Mouse (Mus musculus): ENCODE data around the gene Prdm2.

Gene Prdm2

DNA sequence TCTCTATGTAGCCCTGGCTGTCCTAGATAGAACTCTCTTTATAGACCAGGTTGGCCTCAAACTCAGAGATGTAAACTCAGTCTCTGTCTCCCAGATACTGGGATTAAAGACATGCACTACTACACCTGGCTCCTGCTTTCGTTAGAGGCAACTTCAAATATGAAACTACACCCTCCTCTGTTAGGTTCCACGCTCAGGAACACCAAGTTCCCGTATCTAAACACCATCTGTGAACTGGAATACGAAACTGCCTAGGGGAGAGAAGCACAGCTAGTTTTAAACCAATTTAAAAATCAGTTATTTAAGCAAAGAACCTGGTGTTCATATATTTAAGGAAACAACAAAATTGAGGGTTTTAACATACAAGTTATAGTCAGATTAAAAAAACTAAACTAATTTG lies 56.9 kb downstream of the Prdm2 start:
- in situ Hi-C loops (cut with MboI; ENCODE audit: low sequenced_read_pairs), result no loop called here

DNA sequence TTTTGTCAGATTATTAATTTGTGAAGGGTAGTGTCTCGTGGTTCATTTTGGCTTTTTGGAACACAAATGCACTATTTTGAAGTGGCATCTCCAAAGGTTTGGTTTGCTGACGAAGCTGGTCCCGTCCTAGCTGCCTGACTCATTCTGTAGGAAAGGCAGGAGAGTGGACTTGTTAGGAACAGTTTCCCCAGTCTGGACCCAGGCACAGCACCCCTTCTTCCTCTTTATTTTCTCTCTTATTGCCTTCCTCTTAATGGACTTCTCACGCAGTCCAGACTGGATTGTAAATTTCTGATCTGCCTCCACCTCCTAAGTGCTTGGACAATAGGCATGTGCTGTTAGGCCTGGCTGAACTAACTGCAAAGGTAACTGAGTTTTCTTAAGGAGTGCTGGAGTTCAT lies 57.8 kb downstream of the Prdm2 start:
- in situ Hi-C loops (cut with MboI; ENCODE audit: low sequenced_read_pairs), result no loop called here

DNA sequence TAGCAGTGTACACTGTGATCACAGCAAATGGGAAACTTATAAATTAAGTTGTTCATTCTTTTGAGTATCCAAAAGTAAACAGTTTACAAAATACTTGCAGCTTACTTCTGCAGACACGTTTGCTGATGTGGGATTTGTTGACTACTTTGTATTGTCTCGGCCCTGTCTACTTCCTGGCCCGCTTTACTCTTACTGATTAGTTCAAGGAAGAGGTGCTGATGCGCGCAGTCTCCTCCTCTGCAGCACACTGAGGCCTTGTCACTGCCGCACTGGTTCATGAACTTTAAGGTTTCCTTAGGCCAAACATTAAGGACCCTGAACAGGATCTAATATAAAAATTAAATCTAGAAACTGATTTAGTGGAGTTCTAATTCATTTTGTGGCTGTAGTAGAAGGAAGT lies 58.2 kb downstream of the Prdm2 start:
- in situ Hi-C loops (cut with MboI; ENCODE audit: low sequenced_read_pairs), result no loop called here

DNA sequence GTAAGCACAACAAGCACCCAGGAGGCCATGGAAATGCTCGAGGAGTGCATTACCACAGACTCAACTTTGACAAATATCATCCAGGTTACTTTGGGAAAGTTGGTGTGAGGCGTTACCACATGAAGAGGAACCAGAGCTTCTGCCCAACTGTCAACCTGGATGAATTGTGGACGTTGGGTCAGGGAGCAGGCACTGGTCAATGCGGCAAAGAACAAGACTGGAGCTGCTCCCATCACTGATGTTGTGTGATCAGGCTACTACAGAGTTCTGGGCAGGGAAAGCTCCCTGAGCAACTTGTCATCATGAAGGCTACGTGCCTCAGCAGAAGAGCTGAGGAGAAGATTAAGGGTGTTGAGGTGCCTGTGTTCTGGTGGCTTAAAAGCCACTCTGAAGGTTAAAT lies 60.2 kb downstream of the Prdm2 start:
- in situ Hi-C loops (cut with MboI; ENCODE audit: low sequenced_read_pairs), result no loop called here

DNA sequence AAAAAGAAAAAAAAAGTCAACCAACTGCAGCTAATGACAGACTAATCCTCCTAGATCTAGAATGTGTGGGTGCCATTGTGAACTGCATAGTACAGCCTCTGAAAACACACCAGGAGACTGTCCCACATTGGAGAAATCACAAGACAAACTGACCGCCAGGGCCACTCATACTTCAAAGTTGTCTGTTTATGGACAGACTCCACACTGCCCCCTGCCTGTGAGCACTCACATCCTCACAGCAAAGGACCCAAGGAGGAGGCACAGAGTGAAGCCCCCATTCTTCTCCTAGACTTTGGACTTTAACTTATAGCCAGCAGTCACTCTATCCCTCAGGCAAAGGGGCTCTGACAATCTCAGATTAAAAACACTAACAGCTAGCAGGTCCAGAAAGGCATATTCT lies 61.5 kb downstream of the Prdm2 start:
- in situ Hi-C loops (cut with MboI; ENCODE audit: low sequenced_read_pairs), result no loop called here

DNA sequence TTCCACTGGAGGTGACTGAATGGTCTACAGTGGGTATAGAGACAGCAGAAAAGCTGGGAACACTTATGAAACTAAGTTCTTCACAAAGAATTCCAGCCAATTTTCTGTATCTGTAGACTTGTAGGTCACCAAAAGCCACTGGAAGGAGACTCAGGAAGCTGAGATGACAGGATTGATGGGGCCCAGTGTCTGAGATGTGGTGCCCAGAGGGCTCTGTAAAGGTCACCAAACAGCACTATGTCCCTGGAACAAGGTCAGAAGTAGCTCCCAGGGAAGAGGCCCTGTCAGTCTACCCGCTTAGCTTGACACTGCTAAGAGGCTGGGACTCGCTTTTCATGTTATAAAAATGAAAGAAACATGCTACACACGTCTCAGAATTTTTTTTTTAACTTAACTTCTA lies 65.1 kb downstream of the Prdm2 start:
- in situ Hi-C loops (cut with MboI; ENCODE audit: low sequenced_read_pairs), result no loop called here

DNA sequence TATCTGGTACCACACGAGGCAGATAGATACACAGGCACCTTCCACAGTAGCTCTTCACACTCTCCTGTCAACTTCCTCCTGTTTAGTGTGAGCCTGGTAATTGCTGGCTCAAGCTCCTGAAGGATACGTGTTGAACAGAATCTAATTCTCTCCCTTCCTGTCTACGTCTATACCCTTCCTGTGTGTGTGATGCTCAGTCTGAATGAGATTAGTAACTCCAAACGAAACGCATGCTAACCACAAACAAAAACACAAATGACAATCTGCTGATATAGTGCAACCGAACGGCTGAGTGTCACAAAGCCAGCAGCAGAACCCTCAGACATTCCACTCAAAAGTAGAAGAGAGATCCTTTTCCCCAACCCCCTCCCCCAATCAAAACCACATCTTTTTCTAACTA lies 69.2 kb downstream of the Prdm2 start:
- in situ Hi-C loops (cut with MboI; ENCODE audit: low sequenced_read_pairs), result no loop called here

DNA sequence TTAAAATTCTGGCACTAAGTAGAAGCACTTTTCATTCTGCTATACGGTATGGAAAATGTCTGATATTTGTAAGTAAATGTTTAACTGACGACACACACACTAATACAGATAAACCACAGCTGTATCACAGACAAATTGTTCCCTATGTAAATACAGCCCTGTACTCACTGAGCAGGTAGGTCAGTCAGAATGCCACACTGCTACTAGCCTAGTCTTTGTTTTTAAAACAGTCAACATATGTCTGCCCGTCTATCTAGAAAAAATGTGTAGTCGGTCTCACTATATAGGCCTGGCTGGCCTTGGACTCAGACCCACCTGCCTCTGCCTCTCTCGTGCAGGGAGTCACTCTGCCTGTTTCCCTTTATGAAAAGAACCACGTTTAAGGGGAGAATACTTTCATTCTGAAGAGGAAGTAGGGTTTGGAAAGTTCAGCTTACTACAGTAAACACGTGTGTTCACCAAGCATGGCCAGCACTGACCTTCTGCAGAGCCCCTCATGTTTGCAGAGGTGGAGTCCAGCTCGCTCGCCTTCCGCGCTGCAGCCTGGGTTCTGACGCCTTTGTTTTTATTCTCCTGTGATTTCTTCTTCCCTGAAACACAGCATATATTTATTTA lies 71.0 kb downstream of the Prdm2 start:
- in situ Hi-C loops (cut with MboI; ENCODE audit: low sequenced_read_pairs), result no loop called here

DNA sequence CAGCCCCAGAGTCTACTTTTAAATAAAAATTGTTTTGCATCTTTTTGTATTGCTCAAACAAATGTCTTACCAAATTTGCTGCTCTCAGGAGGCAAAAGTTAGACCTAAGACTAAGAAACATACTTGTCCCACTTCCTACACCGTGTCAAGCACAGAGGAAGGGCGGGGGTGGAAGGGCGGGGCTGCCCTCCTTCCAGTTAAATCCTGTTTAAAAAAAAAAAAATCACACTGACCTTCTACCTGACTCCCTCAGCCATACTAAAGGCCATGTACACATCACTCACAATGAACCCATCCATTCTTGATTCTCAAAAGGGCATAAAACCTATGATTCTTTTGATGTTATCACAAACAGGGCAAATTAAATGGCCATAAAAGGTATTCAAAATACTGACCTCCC lies 71.9 kb downstream of the Prdm2 start:
- in situ Hi-C loops (cut with MboI; ENCODE audit: low sequenced_read_pairs), result no loop called here

DNA sequence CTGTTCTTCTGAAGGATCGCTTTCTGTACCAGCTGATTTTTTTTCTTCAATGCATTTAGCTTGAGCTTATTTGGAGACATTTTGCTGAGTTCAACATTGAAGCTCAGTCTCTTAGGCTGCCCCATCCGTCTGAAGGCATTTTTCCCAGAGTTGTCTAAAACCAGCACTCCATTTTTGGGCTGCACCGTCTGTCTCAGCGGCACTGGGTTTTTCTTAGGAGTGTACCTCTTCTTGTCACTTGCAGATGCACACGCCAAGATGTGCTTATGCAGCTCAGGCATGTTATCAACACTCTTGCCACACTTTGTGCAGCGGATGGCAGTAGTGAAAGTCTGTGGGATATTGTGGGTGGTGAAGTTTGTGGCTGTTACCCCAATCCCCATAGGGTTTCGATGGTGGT lies 80.4 kb downstream of the Prdm2 start:
- in situ Hi-C loops (cut with MboI; ENCODE audit: low sequenced_read_pairs), result no loop called here

DNA sequence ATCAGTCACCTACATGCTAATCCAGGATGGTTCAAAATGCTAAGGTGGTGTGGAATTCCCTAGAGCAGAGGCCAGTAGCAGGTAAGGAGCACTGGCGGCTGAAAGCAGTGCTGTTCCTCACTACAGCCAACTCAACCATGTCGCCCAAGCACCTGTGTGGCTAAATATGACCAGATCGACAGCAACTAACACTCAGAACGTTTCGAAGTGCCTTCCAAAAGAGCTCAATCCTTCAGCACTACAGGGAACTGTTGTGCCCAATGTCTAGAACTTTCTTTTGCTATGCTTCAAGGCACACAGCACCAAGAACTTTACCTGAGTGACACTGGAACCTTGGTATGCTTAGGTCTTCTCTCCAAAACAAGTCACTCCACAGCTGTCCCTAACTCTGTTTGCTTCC lies 82.4 kb downstream of the Prdm2 start:
- in situ Hi-C loops (cut with MboI; ENCODE audit: low sequenced_read_pairs), result no loop called here

DNA sequence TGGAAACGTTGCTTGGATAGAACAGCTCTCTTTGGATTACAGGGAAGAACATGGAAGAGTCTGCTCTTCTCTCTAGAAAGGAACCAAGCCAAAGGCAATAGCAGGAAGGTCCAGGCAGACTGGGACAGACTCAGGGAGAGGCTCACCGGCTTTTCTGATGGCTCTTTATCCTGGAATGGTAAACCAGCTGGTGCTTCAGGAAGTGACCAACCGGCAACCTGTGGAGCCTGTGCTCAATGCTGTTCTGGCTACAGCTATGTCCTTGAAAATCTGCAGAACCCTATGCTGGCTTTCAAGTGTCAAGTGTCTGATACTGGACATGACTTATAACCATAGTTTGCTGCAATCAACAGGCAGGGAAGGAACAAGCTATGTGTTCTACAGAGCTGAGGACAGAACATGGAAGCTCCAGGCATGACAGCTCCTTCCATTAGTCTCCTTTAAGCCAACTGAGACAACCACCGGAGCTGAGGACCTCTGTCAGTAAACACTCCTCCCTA lies 83.5 kb downstream of the Prdm2 start:
- in situ Hi-C loops (cut with MboI; ENCODE audit: low sequenced_read_pairs), result no loop called here

DNA sequence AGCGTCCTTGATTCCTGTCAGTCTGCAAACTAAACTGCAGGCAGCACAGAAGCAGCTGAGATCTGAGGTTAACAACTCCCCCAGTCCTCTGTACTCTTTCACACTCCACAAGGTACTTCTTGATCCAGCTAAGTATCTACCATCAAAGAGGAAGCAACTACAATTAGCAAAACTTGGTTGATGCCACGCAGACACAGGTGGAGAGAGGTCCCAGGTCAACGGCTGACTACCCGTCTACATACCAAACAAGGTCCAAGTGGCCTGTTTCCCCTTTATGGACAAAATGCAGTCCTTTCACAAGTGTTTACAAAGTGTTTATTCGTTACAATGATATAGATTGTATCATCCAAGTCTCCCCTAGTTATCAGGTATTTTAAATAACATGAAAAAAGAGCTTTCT lies 85.6 kb downstream of the Prdm2 start:
- in situ Hi-C loops (cut with MboI; ENCODE audit: low sequenced_read_pairs), result no loop called here

DNA sequence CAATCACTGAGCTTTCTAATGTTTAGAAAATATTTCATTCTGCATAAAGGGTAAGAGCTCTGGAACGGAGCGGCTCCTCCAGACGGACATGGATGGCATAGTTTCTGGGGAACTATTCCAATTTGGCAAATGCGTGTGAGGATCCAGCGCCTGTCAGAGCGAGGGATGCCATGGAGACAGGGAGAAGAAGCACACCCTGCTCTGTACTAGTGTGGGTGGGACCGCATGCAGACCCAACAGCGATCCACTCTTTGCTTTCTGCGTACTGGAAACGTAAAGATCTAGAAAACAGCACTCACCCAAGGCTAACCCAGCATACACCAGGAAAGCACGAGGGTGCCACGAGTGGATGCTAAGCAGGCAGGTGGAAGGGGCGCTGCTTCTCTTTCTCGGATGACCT lies 86.3 kb downstream of the Prdm2 start:
- in situ Hi-C loops (cut with MboI; ENCODE audit: low sequenced_read_pairs), result no loop called here

DNA sequence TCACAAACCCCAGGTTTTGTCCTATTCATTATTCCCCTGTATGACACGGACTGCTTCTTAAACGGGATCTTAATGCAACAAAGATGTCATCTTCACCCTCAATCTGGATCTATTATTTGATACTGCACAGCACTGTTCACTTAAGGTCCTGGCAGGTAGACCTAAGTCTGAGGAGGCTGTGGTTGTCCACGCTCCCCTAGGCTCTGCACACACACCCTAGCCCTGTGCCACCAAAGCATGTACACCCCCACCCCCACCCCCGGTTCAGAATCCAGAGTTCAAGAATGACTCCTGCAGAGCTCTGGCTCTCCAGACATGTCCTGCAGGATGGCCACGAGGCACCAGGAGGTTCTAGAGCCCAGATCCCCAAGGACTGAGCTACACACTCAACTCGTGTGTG lies 87.5 kb downstream of the Prdm2 start:
- in situ Hi-C loops (cut with MboI; ENCODE audit: low sequenced_read_pairs), result no loop called here

DNA sequence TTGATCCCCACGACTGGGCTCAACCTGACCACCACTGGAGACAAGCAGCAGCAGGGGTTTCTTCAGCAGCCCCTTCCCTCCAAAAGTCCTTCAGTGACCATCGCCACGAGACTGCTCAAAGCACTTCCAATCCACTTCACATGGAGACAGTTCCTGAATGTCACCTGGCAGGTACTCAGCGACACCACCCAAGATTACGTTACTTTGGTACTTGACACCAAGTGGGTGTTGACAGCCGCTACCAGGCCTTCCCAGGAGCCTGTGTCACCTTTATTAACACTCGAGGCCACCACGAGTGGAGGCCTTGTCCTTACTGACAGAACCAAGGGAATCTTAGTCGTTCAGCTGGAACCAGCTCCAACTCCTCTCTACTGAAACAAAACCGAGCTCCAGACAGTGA lies 89.8 kb downstream of the Prdm2 start:
- in situ Hi-C loops (cut with MboI; ENCODE audit: low sequenced_read_pairs), result no loop called here

DNA sequence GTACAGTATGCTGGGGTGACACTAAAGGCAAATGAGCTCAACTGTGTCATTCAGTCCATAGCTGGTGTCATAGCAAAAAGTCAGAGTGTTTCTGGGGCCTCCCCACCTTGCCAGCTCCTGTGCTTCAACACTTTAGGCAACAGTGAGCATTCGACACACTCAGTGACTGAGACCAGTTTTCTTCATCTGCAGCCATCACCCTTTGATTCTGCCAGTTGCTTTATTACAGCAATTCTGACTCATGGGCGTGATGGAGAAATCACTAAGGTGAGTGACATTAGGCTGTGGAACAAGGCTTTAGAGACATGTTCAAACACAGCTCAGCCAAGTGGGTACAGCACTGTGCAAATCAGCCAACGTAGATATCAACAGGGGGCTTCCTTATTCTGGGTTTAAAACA lies 91.6 kb downstream of the Prdm2 start:
- in situ Hi-C loops (cut with MboI; ENCODE audit: low sequenced_read_pairs), result no loop called here

DNA sequence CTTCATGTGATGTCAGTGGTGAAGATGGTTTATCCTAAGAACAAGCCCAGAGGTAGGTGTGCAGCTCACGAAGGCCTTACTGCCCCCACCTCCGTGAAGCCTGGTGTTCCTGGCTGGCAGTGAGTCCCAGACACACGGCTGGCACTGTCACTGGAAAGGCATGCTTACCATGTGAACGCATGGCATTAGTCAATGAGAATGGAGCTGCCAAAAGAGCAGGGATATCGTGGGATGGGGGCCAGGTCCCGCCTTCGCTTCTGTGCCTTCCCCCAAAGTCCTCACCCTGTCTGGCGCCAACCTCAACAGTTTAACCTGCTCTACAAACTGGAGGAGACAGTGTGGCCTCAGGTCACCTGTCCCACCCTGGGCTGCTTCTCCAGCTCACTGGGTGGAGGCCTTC lies 92.8 kb downstream of the Prdm2 start:
- in situ Hi-C loops (cut with MboI; ENCODE audit: low sequenced_read_pairs), result no loop called here

DNA sequence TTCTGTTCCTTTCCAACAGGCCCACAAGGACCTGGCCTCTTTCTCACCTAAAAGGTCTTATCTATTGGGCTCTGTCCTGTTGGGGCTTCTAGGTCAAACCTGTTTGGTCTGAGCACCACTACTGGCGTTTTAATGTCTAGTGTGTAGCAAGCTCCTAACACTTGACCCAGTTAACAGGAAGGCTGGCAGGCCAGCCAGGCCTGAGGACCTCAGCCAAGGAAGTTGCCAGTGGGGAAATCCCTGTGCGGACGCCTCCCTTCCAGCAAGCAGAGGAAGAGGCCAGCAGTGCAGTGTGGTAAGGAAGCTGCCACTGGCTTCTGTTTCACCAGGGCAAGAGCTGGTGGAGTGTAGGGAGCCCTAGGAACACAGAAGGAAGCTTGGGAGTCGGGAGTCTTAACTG lies 94.0 kb downstream of the Prdm2 start:
- in situ Hi-C loops (cut with MboI; ENCODE audit: low sequenced_read_pairs), result loop anchor here (10.0 kb wide), 1 partner anchor 116 kb away; no protein-coding TSS in a partner anchor

DNA sequence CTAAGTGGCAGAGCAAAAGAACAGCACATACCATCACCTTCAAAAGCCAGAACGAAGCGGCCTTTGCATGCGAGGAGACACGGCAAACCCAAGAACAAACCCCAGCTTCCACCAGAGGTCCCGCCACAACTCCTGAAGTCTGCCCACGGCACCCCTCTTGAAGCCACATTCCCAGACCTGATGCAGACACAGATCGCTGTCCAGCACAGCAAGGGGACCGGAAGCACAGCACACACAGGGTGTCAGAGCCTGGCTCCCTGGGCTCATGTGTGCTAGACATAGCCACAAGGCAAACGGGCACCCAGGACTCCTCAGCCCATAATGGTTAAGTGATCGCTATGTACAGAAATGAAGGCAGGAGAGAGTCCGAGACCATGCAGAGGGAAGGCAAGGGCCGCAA lies 96.9 kb downstream of the Prdm2 start:
- in situ Hi-C loops (cut with MboI; ENCODE audit: low sequenced_read_pairs), result loop anchor here (10.0 kb wide), 1 partner anchor 119 kb away; no protein-coding TSS in a partner anchor

DNA sequence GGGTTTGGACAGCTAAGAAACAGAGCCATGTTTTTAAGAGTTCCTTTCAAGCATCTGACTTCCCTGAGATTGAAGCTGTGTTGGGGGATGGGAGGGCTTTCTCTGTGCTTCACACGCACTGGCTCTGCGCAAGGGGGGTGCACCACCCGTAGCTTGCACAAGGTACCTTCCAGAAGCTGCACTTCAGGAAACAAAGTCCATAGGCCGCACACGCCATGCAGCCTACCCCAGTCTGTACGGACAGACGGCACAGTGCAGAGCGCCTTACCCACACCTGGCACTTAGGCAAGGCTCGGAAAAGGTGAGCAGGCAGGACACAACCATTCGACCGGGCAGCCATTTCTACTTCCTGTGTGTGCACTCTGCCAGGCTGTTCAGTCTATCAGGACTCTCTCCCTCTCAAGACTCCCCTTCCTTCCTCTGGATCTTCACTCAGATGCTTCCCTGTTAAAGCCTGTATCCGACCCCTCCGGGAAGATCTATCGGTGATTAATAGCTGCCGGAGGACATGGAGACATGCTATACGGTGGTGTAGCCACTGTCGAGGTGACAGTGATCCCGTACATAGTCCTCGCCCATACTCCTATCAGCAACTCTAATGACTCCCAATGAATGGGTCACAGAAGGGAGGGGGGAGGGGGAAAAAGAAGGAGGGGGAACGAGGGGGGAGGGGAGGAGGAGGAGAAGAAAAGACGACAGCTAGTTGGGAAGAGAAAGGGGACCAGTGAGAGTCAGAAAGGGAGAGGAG lies 98.4 kb downstream of the Prdm2 start:
- in situ Hi-C loops (cut with MboI; ENCODE audit: low sequenced_read_pairs), result loop anchor here (10.0 kb wide), 1 partner anchor 120 kb away; no protein-coding TSS in a partner anchor

DNA sequence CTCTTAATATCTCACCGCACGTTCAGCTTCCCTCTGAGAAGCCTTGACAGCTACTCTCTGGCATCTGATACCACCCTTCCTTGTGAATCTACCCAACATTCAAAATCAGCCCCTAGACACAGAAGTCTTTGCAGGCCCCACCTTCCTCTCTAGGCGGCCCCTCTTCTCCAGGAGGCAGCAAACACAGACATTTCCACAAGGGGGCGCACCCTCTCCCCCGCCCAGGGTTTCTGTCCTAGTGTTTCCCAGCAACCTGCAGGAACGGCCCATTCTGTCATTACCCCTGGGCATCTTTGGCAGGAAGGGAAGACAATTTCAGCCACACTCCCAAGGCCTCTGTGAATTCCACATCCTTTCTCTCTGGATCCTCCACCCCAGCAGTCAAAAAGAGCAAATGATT lies 99.8 kb downstream of the Prdm2 start:
- in situ Hi-C loops (cut with MboI; ENCODE audit: low sequenced_read_pairs), result loop anchor here (10.0 kb wide), 1 partner anchor 122 kb away; no protein-coding TSS in a partner anchor

Data from CH12F3 (cell line).